Mouse (Mus musculus) brain, embryonic 14.5 days (tissue): ENCODE measurements around the gene Dnajc19.

Source experiments
- CTCF ChIP-seq: fragments of 200-500 bp; IDR thresholded peaks from 2 replicates; pipeline ENCODE4 v1.5.1; 2012; ENCODE audit warnings: inconsistent platforms, mild to moderate bottlenecking, moderate library complexity, borderline replicate concordance; ENCODE audit not compliant: insufficient read depth, insufficient read length; ENCODE audit errors: extremely low read depth
- POLR2A ChIP-seq: fragments of 200-500 bp; IDR thresholded peaks from 2 replicates; pipeline ENCODE4 v1.6.1; 2012; ENCODE audit warnings: mild to moderate bottlenecking, inconsistent platforms, borderline replicate concordance; ENCODE audit not compliant: poor library complexity, insufficient read depth, insufficient read length, severe bottlenecking; ENCODE audit errors: extremely low read depth

DNA sequence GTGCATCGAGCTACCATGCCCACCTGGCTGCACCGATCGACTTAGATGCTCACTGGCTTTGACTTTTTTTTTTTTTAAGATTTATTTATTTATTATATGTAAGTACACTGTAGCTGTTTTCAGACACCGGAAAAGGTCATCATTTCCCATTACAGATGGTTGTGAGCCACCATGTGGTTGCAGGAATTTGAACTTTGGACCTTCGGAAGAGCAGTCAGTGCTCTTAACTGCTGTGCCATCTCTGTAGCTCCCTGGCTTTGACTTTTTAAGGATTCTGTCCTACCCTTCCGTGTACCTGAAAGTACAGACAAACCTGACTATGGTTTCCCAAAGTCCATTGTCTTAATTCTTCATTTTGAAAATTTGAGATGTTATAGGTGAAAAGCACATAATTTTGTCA is 8.4 kb downstream of the Dnajc19 start:
- TF ChIP-seq POLR2A: no peak
- TF ChIP-seq CTCF: no peak
